Mouse (Mus musculus): ENCODE results near the gene Nln.

GRCm38 (mm10) chr13:104114827-104115226, 5.4 kb upstream of the Nln start:
- TF ChIP-seq CTCF (IDR thresholded peaks at IDR 0.05; ENCODE audit: control insufficient read depth, insufficient read depth, low read length) = no peak
- TF ChIP-seq POLR2A (IDR thresholded peaks at IDR 0.05; ENCODE audit: borderline replicate concordance, control insufficient read depth, low read depth, low read length) = no peak

All from bone marrow, adult 2 months (tissue).